Mouse (Mus musculus) retina, adult 2 months (tissue): ENCODE results near the gene Gm49673.
"Not testable (repeated sequence)": the region's sequence is repeated elsewhere in the genome, so short reads cannot be mapped to it uniquely, and the experiment has no call there.

ENCODE experiments used
- DNase-seq: peaks from one replicate; pipeline ENCODE4 v3.0.0-alpha.2; 2012; ENCODE audit warnings: low read depth, low spot score

Gene Gm49673

GRCm38 (mm10) chr17:8138116-8138515 lies 9.5 kb downstream of the Gm49673 start:
- DNase-seq = not testable (repeated sequence)

GRCm38 (mm10) chr17:8130849-8131248 lies 16.7 kb downstream of the Gm49673 start:
- not testable (repeated sequence) for DNase-seq

GRCm38 (mm10) chr17:8129578-8129977 lies 18.0 kb downstream of the Gm49673 start:
- DNase-seq = not testable (repeated sequence)

- DNase-seq = not testable (repeated sequence)
These were observed 19.1 kb downstream of the Gm49673 start for GRCm38 (mm10) chr17:8128326-8128993.

GRCm38 (mm10) chr17:8124586-8124985 lies 23.0 kb downstream of the Gm49673 start:
- DNase-seq = not testable (repeated sequence)

DNA sequence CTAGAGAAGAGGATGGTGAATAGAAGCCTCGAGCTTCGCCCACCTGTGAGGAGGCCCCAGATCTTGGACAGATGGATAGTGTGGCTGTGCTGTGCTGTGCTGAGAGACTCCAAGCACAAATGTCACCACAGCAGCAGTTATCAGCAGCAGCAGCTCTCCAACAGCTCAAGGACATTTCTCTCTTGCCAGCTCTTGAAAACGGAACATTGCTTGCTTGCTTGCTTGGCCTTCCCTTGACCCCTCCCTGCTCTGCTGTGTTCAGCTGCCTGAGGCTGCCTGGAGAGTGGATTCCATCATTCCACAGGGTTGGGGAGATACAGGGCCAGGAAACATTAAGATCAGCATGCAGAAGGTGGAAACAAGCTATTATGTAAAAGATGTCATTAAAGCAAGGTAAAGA lies 24.6 kb downstream of the Gm49673 start:
- not testable (repeated sequence) for DNase-seq

- not testable (repeated sequence) for DNase-seq
These were observed 30.7 kb downstream of the Gm49673 start for GRCm38 (mm10) chr17:8116928-8117327.

DNA sequence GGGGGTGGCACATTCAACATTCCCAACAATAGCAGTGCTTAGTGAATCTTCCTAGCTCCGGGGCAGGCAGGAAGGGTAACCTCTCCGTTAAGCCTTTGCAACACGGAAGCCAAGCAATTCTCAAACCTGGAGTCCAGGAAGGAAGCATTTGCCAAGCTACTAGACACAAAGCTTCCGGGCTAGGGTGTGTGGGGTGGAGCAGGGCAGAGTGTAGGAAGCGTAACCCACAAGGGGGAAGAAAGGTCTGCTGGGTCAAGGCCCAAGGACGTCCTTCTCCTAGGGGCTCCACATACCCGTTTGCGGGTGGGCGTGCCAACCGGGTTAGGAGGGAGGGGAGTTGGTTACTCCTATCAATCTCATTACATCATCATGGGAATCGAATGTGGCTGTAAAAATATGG lies 31.2 kb downstream of the Gm49673 start:
- not testable (repeated sequence) for DNase-seq

- not testable (repeated sequence) for DNase-seq
These were observed 35.4 kb downstream of the Gm49673 start for GRCm38 (mm10) chr17:8112199-8112598.

DNA sequence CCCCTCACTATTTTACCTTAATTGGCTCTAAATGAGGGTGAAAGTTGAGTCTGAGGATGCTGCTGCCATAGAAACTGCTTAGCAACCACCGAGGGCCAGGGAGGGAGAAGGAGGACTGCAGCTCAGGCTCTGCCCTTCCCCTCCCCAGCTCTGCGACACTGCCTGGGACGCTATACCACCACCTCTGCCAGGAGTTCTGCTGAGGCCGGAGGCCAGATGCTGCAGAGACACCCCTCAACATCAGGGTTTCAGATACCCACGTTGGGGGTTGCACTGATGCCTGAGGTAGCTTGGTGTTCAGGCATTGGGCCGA lies 46.3 kb downstream of the Gm49673 start:
- DNase-seq = not testable (repeated sequence)

GRCm38 (mm10) chr17:8100405-8101296 lies 46.9 kb downstream of the Gm49673 start:
- DNase-seq = not testable (repeated sequence)

DNA sequence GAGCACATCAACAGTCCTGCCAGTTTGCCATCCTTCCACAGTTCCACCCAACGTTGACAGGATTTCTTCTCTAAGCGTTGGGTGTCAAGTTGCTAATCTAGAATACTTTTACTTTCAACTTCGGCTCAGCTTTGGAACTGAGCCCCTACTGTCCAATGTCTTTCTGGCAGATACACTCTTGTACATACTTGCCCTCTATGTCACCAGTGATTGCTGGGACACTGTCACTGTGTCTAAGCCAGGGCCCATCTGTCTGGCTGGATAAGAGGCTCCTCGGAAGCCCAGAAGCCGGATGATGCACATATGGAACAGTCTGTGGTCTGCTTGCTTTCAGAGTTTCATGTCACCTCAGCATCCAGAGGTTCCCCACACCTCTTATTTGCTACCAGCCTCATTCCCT lies 51.4 kb downstream of the Gm49673 start:
- not testable (repeated sequence) for DNase-seq

DNA sequence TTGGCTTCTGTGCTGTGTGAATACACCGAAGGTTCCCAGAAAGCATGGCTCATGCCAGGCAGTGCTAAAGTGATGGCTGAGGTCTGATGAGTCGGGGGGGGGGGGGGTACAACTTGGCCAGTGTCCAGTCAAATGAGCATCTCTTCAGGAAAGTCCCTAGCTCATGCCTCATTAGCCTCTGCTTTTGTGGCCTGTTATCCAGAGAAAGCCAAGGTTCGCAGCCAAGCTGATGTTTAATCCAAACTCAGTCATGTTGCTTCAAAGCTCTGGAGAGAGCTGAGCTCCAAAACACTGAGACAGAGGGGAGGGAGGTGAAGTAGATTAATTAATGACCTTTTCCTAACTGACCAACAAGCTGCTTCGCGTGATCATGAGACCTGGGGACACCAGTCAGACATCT lies 51.9 kb downstream of the Gm49673 start:
- DNase-seq = not testable (repeated sequence)

DNA sequence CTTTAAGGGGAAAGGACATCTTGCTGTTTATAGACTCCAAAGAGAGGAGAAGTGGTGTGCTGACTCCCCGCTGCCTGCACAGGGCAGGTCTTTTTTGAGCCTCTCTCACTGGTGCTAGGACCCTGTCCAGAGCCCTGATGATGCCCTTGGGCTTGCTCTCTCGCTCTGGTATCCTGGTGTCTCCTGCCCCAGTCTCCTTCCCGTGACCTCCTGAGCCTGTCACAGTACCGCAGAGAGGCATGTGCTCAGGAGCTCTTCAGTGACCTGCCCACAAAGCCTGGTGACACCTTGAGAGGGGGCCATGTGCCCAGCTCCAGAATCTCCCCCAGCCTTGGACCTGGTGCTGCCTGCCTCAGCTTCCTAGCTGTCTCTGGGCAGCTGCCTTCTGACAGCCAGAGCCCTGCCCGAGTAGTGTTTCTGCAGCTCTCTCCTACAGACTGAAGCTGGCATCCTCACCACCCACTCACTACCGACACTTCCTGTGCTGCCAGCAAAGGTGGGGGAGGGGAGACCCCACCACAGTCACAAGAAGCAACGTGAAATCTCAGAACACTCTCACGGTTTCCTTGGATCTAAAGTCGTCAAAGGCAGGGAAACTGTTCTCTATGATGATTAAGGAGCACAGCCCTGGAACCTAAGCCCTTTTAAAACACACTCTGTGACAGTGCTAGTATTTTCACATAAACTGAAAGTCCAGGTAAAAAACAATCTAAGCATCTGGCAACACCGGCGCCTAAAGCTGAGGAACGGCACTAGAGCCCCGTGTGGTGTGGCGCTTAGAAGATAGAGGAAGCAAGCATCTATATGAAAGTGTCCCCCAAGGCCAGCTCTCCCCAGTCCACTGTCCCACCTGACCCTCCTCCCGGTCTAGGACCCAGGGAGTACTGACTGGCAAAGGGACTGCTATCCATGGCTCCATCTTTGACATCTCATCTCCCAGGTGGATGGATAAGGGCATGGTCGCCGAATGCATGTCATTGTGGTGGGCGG lies 54.8 kb downstream of the Gm49673 start:
- DNase-seq = not testable (repeated sequence)

DNA sequence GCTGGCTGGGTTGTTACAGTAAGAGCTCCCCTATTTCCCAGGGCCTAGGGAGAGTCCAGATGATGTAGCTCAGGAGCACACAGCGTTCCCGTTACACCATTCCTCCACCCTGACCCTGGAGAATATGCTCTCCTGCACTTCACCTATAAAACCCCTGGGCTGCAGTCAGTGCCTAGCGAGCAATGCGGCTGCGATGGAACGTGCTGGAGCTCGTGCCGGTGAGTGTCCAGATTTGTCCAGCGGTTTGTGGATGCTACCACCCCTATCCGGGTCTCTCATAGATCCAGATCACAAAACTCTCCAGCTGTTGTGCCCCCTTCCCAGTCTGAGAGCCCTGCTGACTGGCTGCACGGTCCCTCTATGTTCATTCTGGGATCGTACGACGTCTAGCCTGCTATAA lies 56.3 kb downstream of the Gm49673 start:
- not testable (repeated sequence) for DNase-seq

GRCm38 (mm10) chr17:8069847-8070246 lies 77.7 kb downstream of the Gm49673 start:
- DNase-seq = not testable (repeated sequence)

DNA sequence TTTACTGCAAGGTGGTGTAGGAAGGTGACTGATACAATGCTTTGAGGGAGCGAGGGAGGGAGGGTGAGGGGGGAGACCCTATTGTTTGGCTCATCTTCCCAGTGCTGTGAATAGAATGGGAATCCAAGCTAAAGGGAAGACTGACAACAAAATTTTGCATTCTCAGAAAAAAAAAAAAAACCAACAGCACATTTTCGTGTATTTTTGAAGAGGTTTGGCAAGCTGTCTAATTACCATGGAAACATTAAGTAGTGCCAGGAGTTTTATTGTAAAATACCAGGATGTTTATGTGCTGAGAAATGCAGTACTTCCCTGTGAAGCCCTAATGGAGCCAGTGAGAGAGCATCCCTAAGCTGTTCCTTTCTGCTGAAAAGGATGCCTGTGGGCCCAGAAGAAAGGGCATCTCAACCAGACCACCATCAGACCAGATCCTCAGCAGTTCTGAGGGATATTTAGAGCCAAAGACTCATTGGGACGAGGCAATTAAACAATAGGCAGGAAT lies 90.9 kb downstream of the Gm49673 start:
- not testable (repeated sequence) for DNase-seq

DNA sequence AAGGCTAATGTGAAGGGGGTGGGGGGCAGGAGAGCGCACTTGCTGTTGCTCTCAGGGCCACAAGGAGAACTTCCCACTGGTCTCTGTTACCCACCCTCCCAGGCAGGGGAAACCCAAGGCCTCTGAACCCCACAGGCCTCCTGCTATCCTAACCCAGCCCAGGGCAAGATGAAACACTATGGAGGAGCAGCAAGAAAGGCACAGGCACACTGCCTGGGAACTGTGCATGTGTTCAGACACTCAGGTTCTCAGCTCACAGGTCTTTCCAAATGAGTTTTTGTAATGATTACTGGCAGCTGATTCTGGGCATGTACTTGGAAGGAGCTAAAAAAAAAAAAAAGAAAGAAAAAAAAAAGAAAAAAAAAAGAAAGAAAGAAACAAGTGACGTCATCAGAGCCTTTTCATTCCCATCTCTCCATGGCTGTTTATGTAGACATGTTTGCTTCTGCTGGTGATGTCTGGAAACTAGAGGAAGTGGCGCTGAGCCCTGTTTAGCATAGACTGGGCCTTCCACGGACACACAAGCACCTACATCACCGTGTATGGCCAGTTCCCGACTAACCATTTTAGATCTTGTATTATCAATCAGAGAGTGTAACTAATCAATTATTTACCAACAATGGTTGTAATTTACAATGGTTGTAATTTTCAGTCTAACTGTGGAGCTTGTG lies 91.5 kb downstream of the Gm49673 start:
- DNase-seq = not testable (repeated sequence)

GRCm38 (mm10) chr17:8051247-8051646 lies 96.3 kb downstream of the Gm49673 start:
- DNase-seq = not testable (repeated sequence)

DNA sequence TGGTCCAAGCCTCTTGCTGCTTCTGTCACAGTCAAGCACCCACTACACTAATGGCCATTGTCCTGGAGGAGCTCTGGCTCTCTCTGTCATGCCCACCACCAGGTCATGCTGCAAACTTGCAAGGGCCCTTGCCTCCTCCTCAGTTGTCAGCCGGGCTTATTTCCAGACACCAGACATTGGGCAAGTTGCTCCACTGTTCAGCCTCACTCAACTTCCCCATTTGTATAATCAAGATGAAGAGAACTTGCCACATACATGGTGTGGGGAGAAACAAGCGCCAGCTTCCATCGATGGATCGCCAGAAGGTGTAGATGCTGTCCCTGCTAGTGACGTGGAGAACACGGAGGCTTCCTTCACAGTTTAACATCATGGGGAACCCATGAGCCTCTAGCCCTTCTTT lies 97.4 kb downstream of the Gm49673 start:
- DNase-seq = not testable (repeated sequence)

DNA sequence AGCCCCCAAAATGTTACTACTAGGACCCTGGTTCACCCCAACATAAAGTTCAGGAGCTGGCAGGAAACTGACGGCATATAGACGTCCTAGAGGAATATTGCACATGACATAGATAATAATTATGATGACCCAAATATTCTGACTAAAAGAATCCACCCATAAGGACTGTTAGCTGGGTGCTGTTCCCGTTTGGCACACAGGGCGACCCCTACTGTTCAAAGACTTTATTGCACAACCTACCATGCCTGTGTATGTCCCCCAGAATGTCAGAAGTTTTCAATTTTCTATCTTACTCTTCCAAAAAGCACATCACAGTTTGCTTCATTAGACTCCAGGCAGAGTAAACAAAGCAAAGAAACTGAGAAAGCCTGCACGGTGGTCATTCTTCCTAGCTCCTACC lies 101.4 kb downstream of the Gm49673 start:
- not testable (repeated sequence) for DNase-seq
